Mouse (Mus musculus): Measurements from ENCODE around the gene N4bp2l1.

GRCm38 (mm10) chr5:150629272-150629671 is 32.3 kb upstream of the N4bp2l1 start:
- TF ChIP-seq CTCF (IDR thresholded peaks at IDR 0.05; ENCODE audit: extremely low read depth, insufficient read depth, insufficient read length, insufficient replicate concordance) (no peak), POLR2A (IDR thresholded peaks at IDR 0.05; ENCODE audit: low read depth, low read length) (no peak)
